Mouse (Mus musculus): Measurements from ENCODE around the gene Cyfip1. TPM values are rescaled to one million over a fixed set of nuclear protein-coding genes. Genes with fewer than 3 reads are reported as not detected.
A peak's percentile ranks its signal among the peaks of the same experiment; 100 is the strongest.

Gene Cyfip1
- total and polyA plus RNA-seq, 2 experiments from 2014 or later = 41.7 to 42.2 TPM

DNA sequence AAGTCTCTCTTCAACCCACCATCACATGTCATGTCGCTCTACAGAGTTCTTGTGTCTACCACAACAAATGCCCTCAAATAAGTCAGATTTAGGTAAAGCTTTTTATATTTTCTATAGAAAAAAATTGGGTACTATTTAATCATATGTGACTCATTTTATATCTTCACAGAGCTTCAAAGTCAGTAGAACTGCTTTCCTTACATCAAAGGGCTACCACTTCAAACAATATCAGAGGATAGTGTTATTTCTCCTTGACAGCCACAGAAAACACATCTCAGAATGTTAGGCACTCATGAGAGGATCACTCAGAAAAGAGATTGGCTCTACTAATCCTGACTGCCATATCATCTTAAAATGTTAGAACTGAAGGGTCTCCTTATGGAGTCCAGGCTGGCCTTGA, 119.0 kb downstream of the Cyfip1 start:
- Histone ChIP-seq H3K27me3 (ENCODE audit: insufficient read depth, low read length) (no peaks in the 10 kb centered on the region), H3K36me3 (ENCODE audit: insufficient read depth) (no peaks in the 10 kb centered on the region), H3K4me2 (ENCODE audit: low read depth) (no peak overlapping the region), H3K4me1 (ENCODE audit: insufficient read depth) (peaks cover 8% of the 10 kb centered on the region; the same call in 1 of the 2 replicates), H3K27ac (ENCODE audit: low read depth, low read length) (no peak overlapping the region), H3K4me3 (ENCODE audit: low read depth, low read length) (no peak overlapping the region), H3K9ac (no peak overlapping the region), H3K9me3 (ENCODE audit: low read length) (no peaks in the 10 kb centered on the region)
- WGBS = 98% methylated on average over 1 of the region's 1 CpGs
- DNase-seq (no peak), ATAC-seq (no peak)
- no peak for TF ChIP-seq CTCF (IDR thresholded peaks at IDR 0.05; ENCODE audit: low read depth)

GRCm38 (mm10) chr7:55962004-55962908, 120.7 kb downstream of the Cyfip1 start, which contains the start of gene Nipa2:
Nipa2 (minus strand) TSS chr7:55962476.
- Histone ChIP-seq H3K4me1 (ENCODE audit: insufficient read depth) (peaks cover 8% of the 10 kb centered on the region; the same call in 1 of the 2 replicates), H3K27ac (ENCODE audit: low read depth, low read length) (peak within 1 kb of the TSS; percentile 83), H3K9ac (peak within 1 kb of the TSS; percentile 89), H3K27me3 (ENCODE audit: insufficient read depth, low read length) (no peaks in the 10 kb centered on the region), H3K9me3 (ENCODE audit: low read length) (no peaks in the 10 kb centered on the region), H3K4me2 (ENCODE audit: low read depth) (peak within 1 kb of the TSS; percentile 62), H3K4me3 (ENCODE audit: low read depth, low read length) (peak within 1 kb of the TSS; percentile 80), H3K36me3 (ENCODE audit: insufficient read depth) (no peaks in the 10 kb centered on the region)
- WGBS = 4% methylated on average over 70 of the region's 70 CpGs
- DNase-seq (peak; percentile 95), ATAC-seq (peak; percentile 98)
- TF ChIP-seq CTCF (IDR thresholded peaks at IDR 0.05; ENCODE audit: low read depth) = no peak

DNA sequence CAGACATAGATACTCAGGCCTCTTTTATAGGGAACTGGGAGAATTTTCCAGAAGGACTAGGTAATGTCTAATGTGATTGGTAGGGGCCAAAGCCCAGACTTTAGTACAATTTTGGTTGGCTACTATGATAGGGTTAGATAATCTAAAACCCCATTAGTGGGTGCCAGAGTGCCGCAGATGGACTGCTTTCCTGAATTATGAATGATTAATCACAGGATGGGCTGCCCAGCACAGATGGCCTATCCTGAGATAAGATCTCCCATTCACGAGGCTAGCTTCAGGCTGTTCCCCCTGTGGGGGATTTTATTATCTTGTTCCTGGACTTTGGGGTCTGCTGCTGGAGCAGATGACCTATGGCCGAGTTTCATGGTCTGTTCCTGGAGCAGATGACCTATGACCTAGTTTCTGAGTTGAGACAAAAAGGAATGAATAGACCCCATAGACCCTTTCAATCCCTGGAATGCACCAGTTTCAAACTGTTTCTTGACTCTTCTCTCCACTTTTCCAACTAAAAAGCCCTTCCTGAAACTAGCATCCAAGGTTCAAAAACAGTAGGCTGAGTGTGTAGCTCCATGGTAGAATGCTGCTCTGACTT, 125.4 kb downstream of the Cyfip1 start:
- Histone ChIP-seq H3K27ac (ENCODE audit: low read depth, low read length) (no peak overlapping the region), H3K9ac (no peak overlapping the region), H3K4me2 (ENCODE audit: low read depth) (no peak overlapping the region), H3K27me3 (ENCODE audit: insufficient read depth, low read length) (no peaks in the 10 kb centered on the region), H3K36me3 (ENCODE audit: insufficient read depth) (no peaks in the 10 kb centered on the region), H3K4me1 (ENCODE audit: insufficient read depth) (peaks cover 8% of the 10 kb centered on the region; the same call in 1 of the 2 replicates), H3K4me3 (ENCODE audit: low read depth, low read length) (no peak overlapping the region), H3K9me3 (ENCODE audit: low read length) (no peaks in the 10 kb centered on the region)
- no peak for TF ChIP-seq CTCF (IDR thresholded peaks at IDR 0.05; ENCODE audit: low read depth)
- DNase-seq (no peak), ATAC-seq (no peak)
- WGBS = 48% methylated on average over 3 of the region's 3 CpGs

DNA sequence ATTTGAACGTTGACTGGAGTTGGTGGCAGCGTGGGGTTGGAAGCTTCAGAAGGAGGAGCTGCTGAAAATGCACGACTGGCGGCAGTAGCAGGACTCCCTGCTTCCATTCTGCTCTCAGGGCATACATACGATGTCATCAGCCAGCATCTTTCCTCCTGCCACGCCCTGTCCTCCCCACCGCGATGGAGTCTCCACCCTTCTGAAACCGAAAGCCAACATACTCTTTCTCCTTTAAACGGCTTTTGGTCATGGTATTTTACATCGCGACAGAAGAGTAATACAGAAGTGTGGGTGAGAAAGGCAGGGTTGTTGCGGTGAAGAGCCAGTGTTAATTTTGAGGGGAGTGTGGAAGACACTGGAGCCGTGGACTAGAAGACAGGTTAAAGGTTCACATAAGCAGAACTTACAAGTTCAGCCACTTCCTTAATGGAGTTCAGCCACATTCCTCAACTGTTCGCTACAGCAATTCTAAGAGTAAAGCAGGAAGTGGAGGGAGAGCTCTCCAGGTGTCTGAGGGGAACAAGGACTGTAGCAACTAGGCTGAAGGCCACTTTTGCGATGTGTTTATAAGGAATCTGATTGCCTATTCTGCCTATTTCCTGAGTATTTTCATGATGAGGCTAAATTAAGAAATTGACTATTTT, 126.8 kb downstream of the Cyfip1 start:
- H3K4me2 ChIP-seq (ENCODE audit: low read depth) = peak overlapping the region; percentile 13; the same call in 1 of the 2 replicates

DNA sequence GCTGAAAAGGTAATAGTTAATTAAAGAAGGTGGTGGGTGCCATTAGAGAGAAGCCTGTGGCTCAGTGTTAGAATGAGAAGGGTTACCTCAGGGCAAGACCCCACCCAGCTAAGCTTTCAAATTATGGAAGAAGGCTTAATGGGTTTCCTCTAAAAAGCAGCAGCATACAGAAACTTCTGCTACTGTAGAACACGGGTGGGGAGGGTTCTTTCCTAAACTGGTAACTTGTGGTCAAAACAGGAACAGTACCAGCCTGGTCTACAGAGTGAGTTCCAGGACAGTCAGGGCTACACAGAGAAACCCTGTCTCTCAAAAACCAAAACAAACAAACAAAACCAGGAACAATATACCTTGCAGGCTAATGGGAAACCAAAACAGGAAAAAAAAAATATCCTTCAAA, 127.9 kb downstream of the Cyfip1 start:
- no peak for DNase-seq
- WGBS = 77% methylated on average over 1 of the region's 1 CpGs

More for the DNA sequence above, 126.8 kb downstream of the Cyfip1 start:
- H3K27ac ChIP-seq (ENCODE audit: low read depth, low read length) = no peak overlapping the region
- no peak overlapping the region; the same call in 1 of the 2 replicates for H3K9ac ChIP-seq
- DNase-seq (no peak), ATAC-seq (no peak; the same call in 1 of the 2 replicates)
- no peaks in the 10 kb centered on the region for H3K9me3 ChIP-seq (ENCODE audit: low read length)
- 51% methylated on average over 16 of the region's 16 CpGs for WGBS
- no peak overlapping the region for H3K4me3 ChIP-seq (ENCODE audit: low read depth, low read length)
- no peak for TF ChIP-seq CTCF (IDR thresholded peaks at IDR 0.05; ENCODE audit: low read depth)
- no peaks in the 10 kb centered on the region for H3K27me3 ChIP-seq (ENCODE audit: insufficient read depth, low read length)
- no peaks in the 10 kb centered on the region for H3K36me3 ChIP-seq (ENCODE audit: insufficient read depth)
- peaks cover under 1% of the 10 kb centered on the region; the same call in 1 of the 2 replicates for H3K4me1 ChIP-seq (ENCODE audit: insufficient read depth)

DNA sequence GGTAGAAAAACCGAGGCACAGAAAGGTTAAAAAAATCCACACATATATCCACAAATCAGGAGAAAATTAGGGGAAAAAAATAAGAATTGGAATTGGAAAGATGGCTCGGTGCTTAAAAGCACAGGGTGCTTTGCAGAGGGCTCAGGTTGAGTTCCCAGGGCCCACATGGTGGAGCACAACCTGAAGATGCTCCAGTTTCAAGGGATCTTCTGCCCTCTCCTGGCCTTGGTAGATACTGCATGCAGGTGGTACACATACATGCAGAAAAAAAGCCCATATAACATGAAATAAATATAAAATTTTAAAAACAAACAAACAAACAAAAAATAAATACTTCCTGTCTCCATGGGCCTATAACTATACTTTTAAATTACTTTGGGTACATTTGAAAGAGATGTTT, 132.9 kb downstream of the Cyfip1 start:
- H3K27me3 ChIP-seq (ENCODE audit: insufficient read depth, low read length) = no peaks in the 10 kb centered on the region
- peak; percentile 29 for TF ChIP-seq CTCF (IDR thresholded peaks at IDR 0.05; ENCODE audit: low read depth)
- no peak overlapping the region for H3K27ac ChIP-seq (ENCODE audit: low read depth, low read length)
- H3K36me3 ChIP-seq (ENCODE audit: insufficient read depth) = peaks cover 7% of the 10 kb centered on the region
- no peak overlapping the region for H3K4me3 ChIP-seq (ENCODE audit: low read depth, low read length)
- ATAC-seq = no peak
- 95% methylated on average over 2 of the region's 2 CpGs for WGBS
- no peaks in the 10 kb centered on the region for H3K4me1 ChIP-seq (ENCODE audit: insufficient read depth)
- no peak for DNase-seq
- H3K4me2 ChIP-seq (ENCODE audit: low read depth) = no peak overlapping the region
- no peak overlapping the region for H3K9ac ChIP-seq
- H3K9me3 ChIP-seq (ENCODE audit: low read length) = no peaks in the 10 kb centered on the region

More for the DNA sequence above, 127.9 kb downstream of the Cyfip1 start:
- Histone ChIP-seq H3K36me3 (ENCODE audit: insufficient read depth) (no peaks in the 10 kb centered on the region), H3K4me1 (ENCODE audit: insufficient read depth) (no peaks in the 10 kb centered on the region), H3K9me3 (ENCODE audit: low read length) (no peaks in the 10 kb centered on the region), H3K27me3 (ENCODE audit: insufficient read depth, low read length) (no peaks in the 10 kb centered on the region), H3K27ac (ENCODE audit: low read depth, low read length) (no peak overlapping the region), H3K4me2 (ENCODE audit: low read depth) (no peak overlapping the region), H3K9ac (no peak overlapping the region), H3K4me3 (ENCODE audit: low read depth, low read length) (no peak overlapping the region)
- no peak for TF ChIP-seq CTCF (IDR thresholded peaks at IDR 0.05; ENCODE audit: low read depth)
- ATAC-seq = no peak

Measured in forebrain, postnatal 0 days (tissue).